Mouse (Mus musculus): ENCODE data around the gene Tpcn1. TPM values are rescaled to one million over a fixed set of nuclear protein-coding genes. Genes with fewer than 3 reads are reported as not detected.
A peak's percentile ranks its signal among the peaks of the same experiment; 100 is the strongest.
"Not testable (repeated sequence)": the region's sequence is repeated elsewhere in the genome, so short reads cannot be mapped to it uniquely, and the experiment has no call there.

Tpcn1 gene
- total RNA-seq, 2 experiments from 2014 or later: 34.8 to 40.8 TPM

- TF ChIP-seq CTCF (conservative IDR thresholded peaks at IDR 0.05): no peak
- Histone ChIP-seq H3K27ac (no peak overlapping the region), H3K4me3 (no peak overlapping the region)
- no peak for DNase-seq (ENCODE audit: low spot score in 2 of 2)
These were observed 81.2 kb downstream of the Tpcn1 start for GRCm38 (mm10) chr5:120507311-120507710.

- H3K4me3 ChIP-seq: no peak overlapping the region
- DNase-seq (ENCODE audit: low spot score in 2 of 2): no peak
- H3K27ac ChIP-seq: no peak overlapping the region
- TF ChIP-seq CTCF (conservative IDR thresholded peaks at IDR 0.05): no peak
These were observed 82.0 kb downstream of the Tpcn1 start for GRCm38 (mm10) chr5:120506490-120506889.

DNA sequence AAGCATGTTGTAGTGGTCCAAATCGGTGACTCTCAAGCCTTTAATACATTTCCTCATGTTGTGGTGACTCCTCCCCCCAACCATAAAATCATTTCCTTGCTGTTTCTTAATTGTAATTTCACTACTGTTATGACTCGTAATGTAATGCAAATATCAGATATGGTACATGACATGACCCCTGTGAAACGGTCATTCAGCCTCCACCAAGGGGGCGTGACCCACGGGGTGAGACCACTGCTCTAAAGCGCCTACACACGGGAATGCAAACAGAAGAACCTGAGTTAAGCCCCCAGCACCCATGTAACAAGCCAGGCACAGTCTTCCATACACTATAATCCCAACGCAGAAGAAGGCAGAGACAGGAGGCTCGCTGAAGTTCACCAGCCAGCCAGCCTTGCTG, 82.7 kb downstream of the Tpcn1 start:
- no peak for TF ChIP-seq CTCF (conservative IDR thresholded peaks at IDR 0.05)
- DNase-seq (ENCODE audit: low spot score in 2 of 2): no peak
- Histone ChIP-seq H3K27ac (no peak overlapping the region), H3K4me3 (no peak overlapping the region)

DNA sequence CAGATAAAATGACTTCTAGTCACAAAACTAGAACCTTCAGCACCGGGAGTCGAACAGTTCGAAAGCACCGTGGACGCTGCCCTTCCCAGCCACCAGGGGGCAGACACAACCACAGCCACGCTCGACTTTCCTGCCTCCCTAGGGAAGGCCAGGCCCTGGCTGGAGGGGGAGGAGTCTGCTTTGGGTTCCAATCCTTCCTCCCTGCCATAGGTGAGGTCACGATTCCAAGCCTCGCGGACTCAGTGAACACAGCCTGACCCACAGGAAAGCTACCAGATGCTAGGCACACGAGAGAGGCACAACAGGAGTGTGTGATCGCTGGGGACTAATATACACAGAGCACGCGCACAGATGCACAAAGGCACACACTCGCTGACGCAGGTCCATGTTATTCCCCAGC, 83.1 kb downstream of the Tpcn1 start:
- Histone ChIP-seq H3K27ac (no peak overlapping the region), H3K4me3 (peak overlapping the region; percentile 13; the same call in 1 of the 2 replicates)
- peak; percentile 98 for TF ChIP-seq CTCF (conservative IDR thresholded peaks at IDR 0.05)
- DNase-seq (ENCODE audit: low spot score in 2 of 2): peak; percentile 45 to 75

- Histone ChIP-seq H3K27ac (peak within 1 kb of the TSS; percentile 90), H3K4me3 (peak within 1 kb of the TSS; percentile 97)
- peak; percentile 75 to 77 for DNase-seq (ENCODE audit: low spot score in 2 of 2)
- TF ChIP-seq CTCF (conservative IDR thresholded peaks at IDR 0.05): no peak
These were observed 85.2 kb downstream of the Tpcn1 start, which contains the start of gene Plbd2 for GRCm38 (mm10) chr5:120503144-120503795. TSS of gene Plbd2 (minus strand) at chr5:120503625.

GRCm38 (mm10) chr5:120502675-120503143, 85.8 kb downstream of the Tpcn1 start:
- no peak for TF ChIP-seq CTCF (conservative IDR thresholded peaks at IDR 0.05)
- Histone ChIP-seq H3K27ac (peak overlapping the region; percentile 90), H3K4me3 (peak overlapping the region; percentile 97)
- DNase-seq (ENCODE audit: low spot score in 2 of 2): no peak

DNA sequence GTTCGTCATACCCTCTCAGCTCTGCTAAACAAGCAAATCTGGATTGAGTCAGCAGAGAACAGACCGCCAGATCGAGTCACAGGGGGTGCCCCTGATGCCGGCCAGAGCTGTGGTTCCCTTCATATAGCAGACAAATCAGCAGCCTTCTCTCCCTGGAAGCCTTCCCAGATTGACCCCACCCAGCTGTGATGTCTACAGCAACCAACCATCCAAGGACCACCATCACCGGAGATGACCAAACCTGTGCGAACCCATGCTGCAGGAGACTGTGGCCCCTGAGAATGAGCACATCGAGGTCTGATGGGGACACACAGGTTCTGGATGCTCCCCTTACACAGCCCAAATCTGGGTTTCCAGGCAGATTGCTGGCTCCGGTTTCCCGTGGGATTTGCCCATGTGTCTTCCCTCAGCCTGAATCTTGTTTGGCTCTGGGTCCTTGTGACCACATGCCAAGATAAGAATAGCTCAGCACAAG, 86.3 kb downstream of the Tpcn1 start:
- TF ChIP-seq CTCF (conservative IDR thresholded peaks at IDR 0.05): no peak
- peak overlapping the region; percentile 97 for H3K4me3 ChIP-seq
- peak; percentile 58 to 62 for DNase-seq (ENCODE audit: low spot score in 2 of 2)
- H3K27ac ChIP-seq: peak overlapping the region; percentile 90

GRCm38 (mm10) chr5:120500609-120501008, 87.9 kb downstream of the Tpcn1 start:
- not testable (repeated sequence) for H3K4me3 ChIP-seq; H3K27ac ChIP-seq; DNase-seq (ENCODE audit: low spot score in 2 of 2)
- TF ChIP-seq CTCF (conservative IDR thresholded peaks at IDR 0.05): peak; percentile 65

DNA sequence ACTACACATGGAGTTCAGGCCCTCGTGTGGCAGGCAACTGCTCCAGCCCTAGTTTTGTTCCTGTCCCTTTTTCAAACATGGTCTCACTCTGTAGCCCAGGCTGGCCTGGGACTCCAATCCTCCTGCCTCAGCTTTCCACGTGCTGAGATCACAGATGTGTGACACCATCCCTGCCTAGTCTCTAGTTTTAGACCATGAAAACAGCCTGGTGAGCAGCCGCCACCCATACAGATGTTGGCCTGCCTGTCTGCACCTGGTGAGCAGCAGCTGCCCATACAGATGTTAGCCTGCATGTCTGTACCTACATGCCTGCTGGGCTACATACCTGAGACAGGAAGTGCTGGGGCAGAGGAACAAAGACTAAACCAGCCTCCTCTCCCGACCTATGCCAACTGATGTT, 89.3 kb downstream of the Tpcn1 start:
- Histone ChIP-seq H3K4me3 (no peak overlapping the region), H3K27ac (no peak overlapping the region)
- no peak for TF ChIP-seq CTCF (conservative IDR thresholded peaks at IDR 0.05)
- no peak for DNase-seq (ENCODE audit: low spot score in 2 of 2)

DNA sequence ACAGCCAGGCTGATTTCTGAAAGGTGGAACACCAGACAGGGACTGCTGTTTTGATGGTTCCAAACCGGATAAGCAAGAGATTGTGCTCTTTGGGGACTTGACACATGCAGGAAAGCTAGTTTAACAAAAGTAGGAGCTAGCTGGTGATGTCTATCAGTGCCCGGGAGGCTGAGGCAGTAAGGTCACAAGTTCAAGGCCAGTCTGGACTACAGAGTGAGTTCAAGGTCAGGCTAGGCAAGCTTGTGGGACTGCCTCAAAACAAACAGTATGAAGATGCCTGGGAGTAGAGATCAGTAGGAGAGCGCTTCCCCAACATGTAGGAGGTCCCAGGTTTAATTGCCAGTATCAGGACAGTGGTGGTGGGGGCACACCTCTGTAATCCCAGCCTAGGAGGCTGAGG, 91.4 kb downstream of the Tpcn1 start:
- H3K4me3 ChIP-seq: no peak overlapping the region
- no peak overlapping the region for H3K27ac ChIP-seq
- DNase-seq (ENCODE audit: low spot score in 2 of 2): no peak
- TF ChIP-seq CTCF (conservative IDR thresholded peaks at IDR 0.05): no peak

- no peak for DNase-seq (ENCODE audit: low spot score in 2 of 2)
- TF ChIP-seq CTCF (conservative IDR thresholded peaks at IDR 0.05): no peak
- peak overlapping the region; percentile 79 for H3K27ac ChIP-seq
- H3K4me3 ChIP-seq: no peak overlapping the region
These were observed 92.7 kb downstream of the Tpcn1 start for GRCm38 (mm10) chr5:120495703-120496226.

DNA sequence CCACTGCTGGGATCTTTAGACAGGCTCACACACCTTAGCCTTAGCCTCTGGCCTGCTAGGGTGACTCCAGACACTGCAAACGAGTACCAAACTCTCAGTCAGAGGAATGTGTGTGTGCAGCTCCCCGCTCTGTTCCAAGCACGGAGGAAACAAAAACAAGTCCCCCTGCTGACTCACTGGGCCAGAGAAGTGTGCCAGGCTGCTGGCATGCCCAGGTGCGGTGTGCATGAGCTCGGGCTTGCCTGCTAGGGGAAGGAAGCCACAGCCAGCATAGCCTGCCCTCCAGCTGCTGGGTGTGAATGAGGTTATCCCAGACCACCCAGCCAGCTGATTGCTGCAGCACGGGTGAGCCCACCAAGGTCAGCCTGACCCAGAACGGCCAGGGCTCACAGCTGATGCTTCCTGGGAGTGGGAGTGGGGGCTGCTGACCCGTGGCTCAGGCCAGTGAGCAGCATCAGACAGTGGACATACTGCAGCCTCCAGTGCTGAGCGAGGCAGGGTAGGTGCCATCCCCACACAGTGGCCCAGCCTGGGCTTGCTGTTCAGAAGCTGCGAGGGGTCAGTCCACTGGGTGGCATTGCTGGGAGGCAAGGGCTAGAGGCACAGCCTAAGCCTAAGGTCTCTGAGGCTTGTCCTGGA, 93.3 kb downstream of the Tpcn1 start:
- H3K27ac ChIP-seq: peak overlapping the region; percentile 79
- peak in 1 of 2 experiments; percentile 41 for DNase-seq (ENCODE audit: low spot score in 2 of 2)

DNA sequence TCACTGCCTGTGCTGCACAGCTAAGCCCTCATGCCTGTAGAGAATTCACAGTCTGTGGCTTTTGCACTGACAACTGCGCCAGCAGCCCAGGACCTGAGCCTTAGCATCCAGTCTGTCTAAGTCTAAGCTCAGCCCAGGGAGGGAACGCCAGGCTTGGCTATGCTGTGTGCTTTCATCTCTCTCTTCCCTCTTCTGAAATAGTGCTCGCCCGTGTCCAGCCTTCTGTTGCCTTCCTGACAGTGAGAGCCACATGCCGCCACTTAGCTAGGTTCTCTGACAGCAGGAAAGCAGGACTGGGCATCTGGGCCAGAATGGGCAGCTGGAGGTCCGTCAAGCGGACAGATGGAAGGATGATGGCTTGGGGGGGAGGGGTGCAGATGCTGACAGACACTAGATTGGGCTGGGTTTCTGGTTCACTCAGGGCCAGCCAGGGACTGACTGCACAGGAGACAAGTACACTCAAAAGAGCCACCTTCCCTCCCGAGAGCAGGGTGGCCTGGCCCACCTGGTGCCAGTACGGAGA, 94.5 kb downstream of the Tpcn1 start:
- no peak for DNase-seq (ENCODE audit: low spot score in 2 of 2)
- no peak for TF ChIP-seq CTCF (conservative IDR thresholded peaks at IDR 0.05)

More for the DNA sequence above, 93.3 kb downstream of the Tpcn1 start:
- TF ChIP-seq CTCF (conservative IDR thresholded peaks at IDR 0.05): no peak
- H3K4me3 ChIP-seq: no peak overlapping the region

More for the DNA sequence above, 94.5 kb downstream of the Tpcn1 start:
- Histone ChIP-seq H3K27ac (peak overlapping the region; percentile 79), H3K4me3 (no peak overlapping the region)
